Mouse (Mus musculus) heart, postnatal 0 days (tissue): Measurements from ENCODE around the gene Ctsq.
"Not testable (repeated sequence)": the region's sequence is repeated elsewhere in the genome, so short reads cannot be mapped to it uniquely, and the experiment has no call there.

Experiments
- CTCF ChIP-seq: IDR thresholded peaks from 2 replicates; pipeline ENCODE4 v1.5.1; 2016; ENCODE audit warnings: antibody characterized with exemption, control low read depth, low read depth
- EP300 ChIP-seq: IDR thresholded peaks from 2 replicates; pipeline ENCODE4 v1.6.1; 2016; ENCODE audit warnings: antibody characterized with exemption, low read depth

DNA sequence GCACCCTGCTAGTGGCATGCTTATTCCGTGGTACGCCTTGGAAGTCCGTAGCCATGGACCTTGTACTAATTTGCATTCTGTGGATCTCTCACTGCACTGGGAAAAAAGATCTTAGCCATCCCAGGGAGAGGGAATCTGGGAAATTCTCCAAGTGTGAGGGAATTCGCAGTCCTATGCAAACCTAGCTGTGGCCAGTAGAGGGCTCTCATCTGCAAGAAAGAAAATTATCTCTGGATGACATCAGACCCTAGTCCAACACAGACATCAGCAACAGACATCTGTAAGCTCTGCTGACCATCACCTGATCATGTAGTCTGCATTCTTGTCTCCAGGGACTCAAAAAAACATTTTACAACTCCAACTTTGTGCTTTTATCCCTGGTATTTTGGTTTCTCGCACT, 53.5 kb downstream of the Ctsq start:
- not testable (repeated sequence) for TF ChIP-seq CTCF, EP300
